Mouse (Mus musculus) limb, embryonic 14.5 days (tissue): Measurements from ENCODE around the gene Il9. TPM values are rescaled to one million over a fixed set of nuclear protein-coding genes. Genes with fewer than 3 reads are reported as not detected.

Source experiments
- ATAC-seq: fragments of 200-750 bp; cut with Nextera tagmentation; 2 replicates; pipeline ENCODE4 v1.8.0; 2017; ENCODE audit warnings: low read depth, moderate number of reproducible peaks, moderate TSS enrichment; ENCODE audit not compliant: low FRiP score
- DNase-seq: peaks from one replicate; pipeline ENCODE4 v3.0.0-alpha.2; 2015; ENCODE audit warnings: low spot score
- H3K27ac ChIP-seq: fragments of 300-500 bp; sonication (generic); replicated peaks from 2 replicates; pipeline ENCODE4 v1.5.1; 2014; ENCODE audit warnings: low read depth, mild to moderate bottlenecking, low read length, moderate library complexity, mixed read lengths
- H3K27me3 ChIP-seq: fragments of 300-500 bp; sonication (generic); 2 replicates; pipeline ENCODE4 v1.6.1; 2014; ENCODE audit warnings: low read length, mixed read lengths; ENCODE audit not compliant: control insufficient read depth, insufficient read depth
- H3K36me3 ChIP-seq: fragments of 300-500 bp; sonication (generic); 2 replicates; pipeline ENCODE4 v1.6.1; 2014; ENCODE audit warnings: mild to moderate bottlenecking, low read length, moderate library complexity, mixed read lengths; ENCODE audit not compliant: control insufficient read depth, insufficient read depth
- H3K4me1 ChIP-seq: fragments of 300-500 bp; sonication (generic); 2 replicates; pipeline ENCODE4 v1.6.1; 2014; ENCODE audit warnings: antibody characterized with exemption, low read length, mixed read lengths; ENCODE audit not compliant: control insufficient read depth, insufficient read depth
- H3K4me2 ChIP-seq: fragments of 300-500 bp; sonication (generic); replicated peaks from 2 replicates; pipeline ENCODE4 v1.6.1; 2014; ENCODE audit warnings: low read depth, mild to moderate bottlenecking, low read length, moderate library complexity; ENCODE audit not compliant: severe bottlenecking
- H3K4me3 ChIP-seq: fragments of 300-500 bp; sonication (generic); replicated peaks from 2 replicates; pipeline ENCODE4 v1.5.1; 2014; ENCODE audit warnings: low read length
- H3K9ac ChIP-seq: fragments of 300-500 bp; sonication (generic); 2 replicates; pipeline ENCODE4 v1.6.1; 2014; ENCODE audit warnings: mild to moderate bottlenecking, low read depth, low read length, moderate library complexity; ENCODE audit not compliant: severe bottlenecking
- H3K9me3 ChIP-seq: fragments of 300-500 bp; sonication (generic); 2 replicates; pipeline ENCODE4 v1.6.1; 2016; ENCODE audit warnings: low read length; ENCODE audit not compliant: control insufficient read depth
- POLR2A ChIP-seq: fragments of 200-500 bp; IDR thresholded peaks from 2 replicates; pipeline ENCODE4 v1.8.0; 2012; ENCODE audit warnings: inconsistent platforms, mild to moderate bottlenecking, moderate library complexity, borderline replicate concordance; ENCODE audit not compliant: insufficient read depth, insufficient read length; ENCODE audit errors: extremely low read depth
- WGBS: fragments of 180-500 bp; shearing (Covaris S2); extraction: QIAGEN DNeasy Blood & Tissue Kit; methylation state at CpG from one replicate; pipeline ENCODE4 v1.1.7; 2014; 5-methylcytosine and 5-hydroxymethylcytosine counted together
- polyA plus RNA-seq, 2 experiments: library from polyadenylated mRNA; depleted of rRNA in 1 of 2; stranded (reverse) in 1 of 2; unstranded in 1 of 2; fragments of >200 nt; fragmentation: Nextera tagmentation in 1 of 2; extraction: Ambion mirVana in 1 of 2; gene quantifications; 2 replicates each; pipeline versions ENCODE4 v1.2.1 to v1.2.3; 2012 to 2014

Gene Il9
- polyA plus RNA-seq (2012; rRNA removed) (not detected in 2 replicates), polyA plus RNA-seq (2014; fragmentation: Nextera tagmentation; extraction: Ambion mirVana) (not detected in 2 replicates)

DNA sequence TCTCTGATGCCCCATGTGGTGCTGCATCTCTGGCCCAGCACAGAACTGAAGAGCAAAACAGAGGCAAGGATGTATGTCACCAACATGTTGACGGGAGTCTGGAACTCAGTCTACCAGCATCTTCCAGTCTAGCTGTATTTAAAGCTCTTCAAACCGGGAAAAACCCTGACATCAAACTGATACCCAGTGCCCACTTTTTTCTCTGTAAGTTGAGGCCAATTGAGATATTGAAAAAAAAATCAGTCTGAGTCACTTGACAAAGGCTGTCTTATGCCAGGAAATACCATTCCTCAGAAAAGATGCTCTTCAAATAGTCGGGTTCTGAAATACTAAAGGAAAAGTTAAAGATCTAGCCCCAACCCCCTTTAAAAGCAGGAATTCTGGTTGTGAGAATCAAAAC lies at the start of gene Il9:
Gene Il9 (minus strand): TSS at position 101 of the 400 bp plus-strand sequence.
- no peak for TF ChIP-seq POLR2A
- no peaks in the 10 kb centered on the region for H3K4me1 ChIP-seq
- no peak within 1 kb of the TSS for H3K4me3 ChIP-seq
- H3K9ac ChIP-seq: no peak within 1 kb of the TSS
- DNase-seq (no peak), ATAC-seq (no peak)
- no peaks in the 10 kb centered on the region for H3K27me3 ChIP-seq
- 78% methylated on average over 3 of the region's 3 CpGs for WGBS
- H3K9me3 ChIP-seq: no peaks in the 10 kb centered on the region
- no peak within 1 kb of the TSS for H3K4me2 ChIP-seq
- no peak within 1 kb of the TSS for H3K27ac ChIP-seq
- no peaks in the 10 kb centered on the region for H3K36me3 ChIP-seq

DNA sequence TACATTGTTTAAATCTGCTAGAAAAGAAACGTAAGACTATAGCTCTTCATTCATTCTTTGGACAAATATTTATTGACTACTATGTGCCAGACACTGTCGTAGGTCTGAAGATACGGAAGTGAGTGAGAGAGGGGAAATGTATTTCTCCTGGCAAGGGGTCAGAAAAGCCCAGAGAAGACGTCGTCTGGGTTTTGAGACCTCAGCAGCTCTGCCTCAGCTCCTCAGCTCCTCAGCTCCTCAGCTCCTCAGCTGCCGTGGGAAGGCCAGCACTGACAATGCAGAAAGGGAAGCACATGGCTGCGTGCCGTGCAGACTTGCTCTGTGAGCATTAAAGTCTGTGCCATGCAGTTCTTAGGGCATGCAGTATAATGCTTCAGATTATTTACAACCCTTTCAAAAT lies 47.6 kb upstream of the Il9 start:
- no peak for TF ChIP-seq POLR2A
- Histone ChIP-seq H3K27ac (no peak overlapping the region), H3K4me1 (no peaks in the 10 kb centered on the region), H3K9me3 (peaks cover 5% of the 10 kb centered on the region; the same call in 1 of the 2 replicates), H3K4me2 (no peak overlapping the region), H3K27me3 (no peaks in the 10 kb centered on the region), H3K4me3 (no peak overlapping the region), H3K9ac (no peak overlapping the region), H3K36me3 (no peaks in the 10 kb centered on the region)
- DNase-seq (no peak), ATAC-seq (no peak)
- WGBS: 48% methylated on average over 8 of the region's 8 CpGs

- DNase-seq (no peak), ATAC-seq (no peak)
- peaks cover 1% of the 10 kb centered on the region; the same call in 1 of the 2 replicates for H3K9me3 ChIP-seq
- H3K27me3 ChIP-seq: no peaks in the 10 kb centered on the region
- 63% methylated on average over 4 of the region's 4 CpGs for WGBS
- H3K4me3 ChIP-seq: no peak overlapping the region
- H3K36me3 ChIP-seq: no peaks in the 10 kb centered on the region
- no peak overlapping the region for H3K4me2 ChIP-seq
- TF ChIP-seq POLR2A: no peak
- H3K9ac ChIP-seq: no peak overlapping the region
- H3K4me1 ChIP-seq: no peaks in the 10 kb centered on the region
- H3K27ac ChIP-seq: no peak overlapping the region
These were observed 47.0 kb upstream of the Il9 start for GRCm38 (mm10) chr13:56529031-56529430.

GRCm38 (mm10) chr13:56528281-56528680 lies 46.2 kb upstream of the Il9 start:
- no peak overlapping the region for H3K9ac ChIP-seq
- no peak overlapping the region for H3K27ac ChIP-seq
- H3K4me1 ChIP-seq: no peaks in the 10 kb centered on the region
- H3K36me3 ChIP-seq: no peaks in the 10 kb centered on the region
- TF ChIP-seq POLR2A: no peak
- H3K4me3 ChIP-seq: no peak overlapping the region
- no peaks in the 10 kb centered on the region for H3K27me3 ChIP-seq
- H3K4me2 ChIP-seq: no peak overlapping the region
- ATAC-seq (no peak), DNase-seq (no peak)
- no peaks in the 10 kb centered on the region for H3K9me3 ChIP-seq
- WGBS: 86% methylated on average over 11 of the region's 11 CpGs

DNA sequence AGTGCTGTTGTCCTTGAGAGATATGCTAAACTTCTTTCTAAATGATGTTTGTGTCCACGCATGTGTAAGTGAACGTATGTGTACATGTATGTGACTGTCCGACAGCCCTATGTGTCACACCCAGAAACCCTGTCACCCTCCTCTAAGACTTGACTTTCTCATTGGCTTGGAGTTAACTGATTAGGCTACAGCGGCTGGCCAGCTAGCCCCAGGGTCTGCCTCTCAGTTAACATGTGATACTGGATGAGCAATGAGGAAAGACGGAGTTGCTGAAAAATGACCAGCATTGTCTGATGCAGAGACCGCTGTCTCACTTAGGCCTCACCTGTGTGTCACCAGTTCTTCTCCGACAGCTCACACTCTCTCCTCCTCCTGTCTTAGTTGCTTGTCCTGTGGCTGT lies 45.8 kb upstream of the Il9 start:
- Histone ChIP-seq H3K4me3 (no peak overlapping the region), H3K27ac (no peak overlapping the region), H3K9me3 (no peaks in the 10 kb centered on the region), H3K9ac (no peak overlapping the region), H3K27me3 (no peaks in the 10 kb centered on the region), H3K4me1 (no peaks in the 10 kb centered on the region), H3K36me3 (no peaks in the 10 kb centered on the region), H3K4me2 (no peak overlapping the region)
- ATAC-seq: no peak
- no peak for TF ChIP-seq POLR2A
- WGBS: 90% methylated on average over 7 of the region's 7 CpGs
- DNase-seq: no peak

- Histone ChIP-seq H3K27ac (no peak overlapping the region), H3K4me1 (no peaks in the 10 kb centered on the region), H3K36me3 (no peaks in the 10 kb centered on the region), H3K9me3 (no peaks in the 10 kb centered on the region), H3K9ac (no peak overlapping the region), H3K4me2 (no peak overlapping the region), H3K27me3 (no peaks in the 10 kb centered on the region), H3K4me3 (no peak overlapping the region)
- WGBS: 85% methylated on average over 12 of the region's 12 CpGs
- no peak for DNase-seq
- no peak for ATAC-seq
- no peak for TF ChIP-seq POLR2A
These were observed 44.8 kb upstream of the Il9 start for GRCm38 (mm10) chr13:56526871-56527270.
